Mouse (Mus musculus): ENCODE measurements around the gene Cyp4a10. TPM values are rescaled to one million over a fixed set of nuclear protein-coding genes. Genes with fewer than 3 reads are reported as not detected.

The Cyp4a10 gene
- polyA plus RNA-seq (2017; shearing (Covaris generic)), result not detected

DNA sequence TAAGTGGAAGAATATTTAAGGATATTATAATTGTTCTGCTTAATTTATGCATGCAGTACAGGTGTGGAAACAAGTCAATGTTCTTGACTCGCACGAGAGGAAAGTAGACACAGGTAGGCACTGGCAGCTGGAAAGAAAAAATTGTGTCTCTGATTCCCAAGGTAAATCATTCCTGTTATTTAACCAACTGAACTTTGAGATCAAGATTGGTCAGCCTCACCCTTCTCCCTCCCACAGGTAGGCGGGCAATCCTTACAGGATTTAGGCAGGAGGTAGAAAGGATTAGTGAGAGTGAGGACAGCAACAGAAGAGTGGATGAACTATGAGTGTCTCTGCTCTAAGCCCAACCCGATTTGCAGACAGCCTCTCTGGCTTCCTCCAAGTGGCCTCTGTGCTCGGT lies at the start of gene Cyp4a10:
Cyp4a10 (plus strand) TSS at position 265 of the 400 bp plus-strand sequence.

DNA sequence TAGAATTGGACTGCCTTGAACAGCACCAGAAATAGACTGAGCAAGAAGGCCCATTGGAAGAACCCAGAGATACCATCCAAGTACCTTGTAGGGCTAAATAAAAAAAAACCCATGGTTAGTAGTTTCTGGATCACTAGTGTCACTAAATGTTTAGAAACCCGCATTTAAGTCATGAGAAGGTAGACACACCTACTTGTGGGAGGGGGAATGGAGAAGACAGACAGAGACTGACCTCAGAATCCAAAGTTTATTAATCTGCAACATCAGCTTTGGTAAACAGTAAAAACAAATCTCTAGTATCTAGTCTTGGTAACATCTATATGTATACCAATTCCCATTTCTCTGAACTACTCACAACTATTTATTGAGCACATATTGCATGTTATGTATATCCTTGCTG lies 22.1 kb upstream of the Cyp4a10 start, which contains the start of gene Cyp4a14:
Cyp4a14 (minus strand) TSS at position 142 of the 400 bp plus-strand sequence.

DNA sequence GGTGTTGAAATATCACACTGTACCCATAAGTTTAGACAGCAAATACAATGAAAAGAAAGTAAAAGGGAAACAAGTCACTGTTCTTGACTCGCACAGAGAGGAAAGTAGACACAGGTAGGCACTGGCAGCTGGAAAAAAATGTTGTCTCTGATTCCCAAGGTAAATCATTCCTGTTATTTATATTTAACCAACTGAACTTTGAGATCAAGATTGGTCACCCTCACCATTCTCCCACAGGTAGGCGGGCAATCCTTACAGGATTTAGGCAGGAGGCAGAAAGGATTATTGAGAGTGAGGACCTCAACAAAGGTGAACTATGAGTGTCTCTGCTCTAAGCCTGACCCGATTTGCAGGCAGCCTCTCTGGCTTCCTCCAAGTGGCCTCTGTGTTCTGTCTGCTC lies 45.3 kb downstream of the Cyp4a10 start, which contains the start of gene Cyp4a31:
Cyp4a31 (plus strand) TSS at position 249 of the 400 bp plus-strand sequence.

Other genes starting within 250 kb of the Cyp4a10 start
- under 1 TPM in 1 of 2 experiments, not detected in 1; 0.15 TPM for gene Cyp4a12a, start 219.2 kb upstream of the Cyp4a10 start, polyA plus RNA-seq (2017; shearing (Covaris generic))
- gene Cyp4a12b, start 106.6 kb upstream of the Cyp4a10 start, polyA plus RNA-seq (2017; shearing (Covaris generic)), result under 1 TPM in 1 of 2 experiments, not detected in 1; 0.06 TPM
- under 1 TPM in 1 of 2 experiments, not detected in 1; 0.20 TPM for gene Cyp4a30b, start 65.7 kb upstream of the Cyp4a10 start, polyA plus RNA-seq (2017; shearing (Covaris generic))
- gene Cyp4a14, start 22.1 kb upstream of the Cyp4a10 start, polyA plus RNA-seq (2017; shearing (Covaris generic)), result not detected
- gene Cyp4a31, start 45.4 kb downstream of the Cyp4a10 start, polyA plus RNA-seq (2017; shearing (Covaris generic)), result under 1 TPM; 0.14 to 0.48 TPM
- not detected for gene Cyp4a32, start 82.7 kb downstream of the Cyp4a10 start, polyA plus RNA-seq (2017; shearing (Covaris generic))
- under 1 TPM in 1 of 2 experiments, not detected in 1; 0.24 TPM for gene Cyp4b1, start 129.5 kb downstream of the Cyp4a10 start, polyA plus RNA-seq (2017; shearing (Covaris generic))
- 10 to 100 TPM; 58.4 to 59.8 TPM for gene Efcab14, start 219.5 kb downstream of the Cyp4a10 start, polyA plus RNA-seq (2017; shearing (Covaris generic))